Mouse (Mus musculus): ENCODE data around the gene Gfy.
"Not testable (repeated sequence)": the region's sequence is repeated elsewhere in the genome, so short reads cannot be mapped to it uniquely, and the experiment has no call there.

The Gfy gene

DNA sequence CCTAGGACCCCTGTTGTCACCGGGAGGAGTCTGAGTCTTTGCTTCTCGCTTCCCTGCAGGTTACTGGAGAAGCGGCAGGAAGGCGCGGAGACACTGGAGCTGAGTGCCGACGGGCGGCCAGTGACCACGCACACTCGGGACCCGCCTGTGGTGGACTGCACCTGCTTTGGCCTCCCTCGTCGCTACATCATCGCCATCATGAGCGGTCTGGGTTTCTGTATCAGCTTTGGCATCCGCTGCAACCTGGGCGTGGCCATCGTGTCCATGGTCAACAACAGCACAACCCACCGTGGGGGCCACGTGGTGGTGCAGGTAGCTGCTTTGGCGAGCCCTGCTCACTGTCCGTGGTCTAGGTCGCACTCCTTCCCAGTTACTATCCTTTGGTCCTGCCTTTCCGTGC, 10.7 kb downstream of the Gfy start:
- no peak for DNase-seq (ENCODE audit: extremely low read depth, low read depth, low spot score)

DNA sequence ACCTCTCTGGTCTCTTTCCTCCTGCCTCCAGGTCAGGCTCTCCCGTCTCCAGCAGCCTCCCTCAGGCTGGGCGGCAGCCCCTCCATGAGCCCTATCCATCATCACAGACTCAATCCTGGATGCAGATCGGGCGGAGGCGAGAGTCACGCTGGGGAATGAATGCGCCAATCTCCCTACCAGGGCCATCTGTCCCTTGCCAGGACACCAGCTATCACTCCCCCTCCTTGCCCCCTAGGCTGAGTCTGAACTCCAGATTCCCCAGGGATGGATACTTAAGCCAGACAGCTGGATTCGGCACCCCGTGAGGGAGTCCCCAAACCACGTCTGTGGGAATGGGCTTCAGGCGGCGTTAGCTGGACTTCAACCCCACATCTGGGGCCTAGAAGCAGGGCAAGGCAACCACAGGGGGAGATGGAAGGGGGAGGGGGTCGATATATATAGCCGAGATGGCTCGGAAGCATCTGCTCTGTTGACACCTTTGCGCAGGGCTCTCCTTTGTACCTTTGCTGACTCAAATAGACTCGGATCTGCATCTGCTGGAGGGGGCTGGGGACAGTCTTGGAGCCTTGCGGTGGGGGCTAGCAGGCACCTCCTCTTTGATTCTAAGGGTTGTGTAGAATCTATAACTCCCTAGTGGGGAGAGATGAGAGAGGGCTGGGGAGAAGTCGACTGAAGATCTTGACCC, 11.5 kb downstream of the Gfy start:
- DNase-seq (ENCODE audit: extremely low read depth, low read depth, low spot score): no peak

DNA sequence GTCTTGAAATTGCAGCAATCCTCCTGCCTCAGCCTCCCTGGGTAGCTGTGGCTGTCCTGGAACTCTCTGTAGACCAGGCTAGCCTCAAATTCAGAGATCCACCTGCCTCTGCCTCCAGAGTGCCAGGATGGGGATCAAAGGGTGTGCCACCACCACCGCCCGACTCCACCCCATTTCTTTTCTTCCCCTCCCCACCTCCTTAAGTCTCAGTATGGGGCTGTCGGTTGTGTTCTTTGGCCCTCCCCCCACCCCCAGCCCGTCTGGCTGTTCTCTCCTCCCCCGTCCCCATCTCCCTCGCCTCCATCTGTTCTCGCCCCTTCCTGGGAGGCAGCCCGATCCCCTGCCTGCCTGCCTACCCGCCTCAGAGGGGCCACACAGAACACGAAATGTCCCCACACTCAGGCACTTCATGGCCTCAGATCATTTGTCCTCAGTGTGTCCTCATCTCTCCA, 12.4 kb downstream of the Gfy start:
- no peak for DNase-seq (ENCODE audit: extremely low read depth, low read depth, low spot score)

DNA sequence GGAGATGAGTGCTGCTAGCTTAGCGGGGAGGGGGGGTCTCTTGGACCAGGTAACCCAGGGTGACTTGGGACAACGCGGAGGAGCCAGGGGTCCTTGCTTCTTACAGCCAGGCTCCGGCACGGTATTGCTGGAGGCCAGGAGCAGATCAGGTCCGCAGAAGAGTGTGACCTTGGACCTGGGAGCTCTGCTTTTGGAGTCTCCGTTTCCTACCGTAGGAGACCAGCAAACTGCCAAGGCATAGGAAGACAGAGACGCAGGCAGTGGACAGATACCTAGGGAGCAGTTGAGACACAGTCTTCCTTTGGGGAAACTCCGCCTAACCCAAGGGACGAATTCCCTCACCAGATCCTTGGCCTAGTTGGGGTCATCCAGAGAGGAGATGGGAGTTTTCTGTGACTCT, 13.7 kb downstream of the Gfy start:
- DNase-seq (ENCODE audit: extremely low read depth, low read depth, low spot score): no peak

DNA sequence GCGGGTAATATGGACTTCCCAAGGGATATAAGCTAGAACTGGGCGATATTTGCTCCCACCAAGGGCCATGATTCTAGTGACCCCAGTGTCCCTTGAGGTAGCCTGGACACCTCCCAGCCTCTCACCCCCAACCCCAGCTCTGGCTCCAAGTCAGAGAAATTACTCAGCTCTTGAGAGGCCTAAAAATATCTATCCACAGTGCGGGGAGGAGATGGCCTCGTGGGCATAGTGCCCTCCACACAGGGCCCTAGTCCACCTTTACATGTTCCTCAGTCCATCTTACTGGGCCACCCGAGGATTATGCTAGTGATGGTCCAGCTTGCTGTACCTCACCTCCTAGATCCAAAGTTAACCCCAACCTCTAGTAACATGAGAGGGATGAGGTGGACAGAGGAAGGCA, 14.5 kb downstream of the Gfy start:
- no peak for DNase-seq (ENCODE audit: extremely low read depth, low read depth, low spot score)

DNA sequence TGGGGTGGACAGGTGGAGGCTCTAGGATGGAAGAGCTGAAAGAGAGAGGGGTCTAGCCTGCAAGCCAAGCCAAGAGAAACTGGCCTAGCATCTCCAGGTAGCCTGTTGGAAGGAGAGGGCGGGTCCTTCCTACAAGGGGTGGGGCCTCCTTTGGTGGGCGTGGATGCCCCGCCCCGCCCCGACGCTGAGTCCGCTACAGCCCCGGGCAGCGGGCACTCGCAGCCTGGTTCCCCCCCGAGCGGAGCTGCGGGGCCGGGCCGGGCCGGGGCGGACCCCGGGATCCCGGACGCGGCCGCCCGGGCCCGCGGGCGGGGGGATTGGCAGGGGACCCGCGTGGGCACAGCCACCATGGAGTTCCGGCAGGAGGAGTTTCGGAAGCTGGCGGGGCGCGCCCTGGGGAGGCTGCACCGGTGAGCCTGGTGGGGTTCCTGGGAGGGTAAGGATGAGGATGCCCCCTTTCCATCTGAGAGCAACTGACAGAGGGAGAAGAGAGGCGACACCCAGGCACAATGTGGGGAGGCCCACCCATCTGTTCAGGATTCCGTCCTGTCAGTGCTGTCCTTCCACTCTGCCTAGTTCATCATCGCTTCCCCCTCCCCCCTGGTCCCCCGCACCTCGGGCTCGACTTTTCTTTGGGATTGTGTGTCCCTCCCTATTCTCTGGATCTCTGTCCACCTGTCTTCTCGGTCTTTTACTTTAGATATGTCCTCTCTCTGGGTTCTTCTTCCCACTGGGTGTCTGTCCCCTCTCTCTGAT, 15.5 kb downstream of the Gfy start, which contains the start of gene Slc17a7:
Gene Slc17a7 (plus strand): TSS at position 215 of the 756 bp plus-strand sequence.
- no peak for DNase-seq (ENCODE audit: extremely low read depth, low read depth, low spot score)

DNA sequence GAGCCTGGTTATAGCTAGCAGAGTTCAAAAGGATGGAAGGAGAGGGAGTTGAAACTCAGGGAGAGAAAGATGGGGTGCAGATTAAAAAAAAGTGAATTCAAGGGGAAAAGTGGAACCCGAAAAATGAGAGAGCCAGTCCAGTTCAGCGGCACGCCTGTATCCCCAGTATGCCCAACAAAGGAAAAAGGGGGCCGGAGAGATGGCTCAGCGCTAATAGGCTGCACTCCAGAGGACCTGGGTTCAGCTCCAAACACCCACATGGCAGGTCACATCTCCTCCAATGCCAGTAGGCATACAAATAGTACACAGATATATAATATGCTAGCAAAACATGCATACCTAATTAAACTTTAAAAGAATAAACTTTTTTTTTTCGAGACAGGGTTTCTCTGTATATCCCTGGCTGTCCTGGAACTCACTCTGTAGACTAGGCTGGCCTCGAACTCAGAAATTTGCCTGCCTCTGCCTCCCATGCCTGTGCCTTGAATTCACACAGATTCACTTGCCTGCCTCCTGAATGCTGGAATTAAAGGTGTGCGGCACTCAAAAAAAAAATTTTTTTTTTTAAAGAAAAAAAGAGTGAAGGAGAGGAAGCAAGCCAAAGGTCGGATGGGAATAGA, 16.3 kb downstream of the Gfy start:
- DNase-seq (ENCODE audit: extremely low read depth, low read depth, low spot score): no peak

DNA sequence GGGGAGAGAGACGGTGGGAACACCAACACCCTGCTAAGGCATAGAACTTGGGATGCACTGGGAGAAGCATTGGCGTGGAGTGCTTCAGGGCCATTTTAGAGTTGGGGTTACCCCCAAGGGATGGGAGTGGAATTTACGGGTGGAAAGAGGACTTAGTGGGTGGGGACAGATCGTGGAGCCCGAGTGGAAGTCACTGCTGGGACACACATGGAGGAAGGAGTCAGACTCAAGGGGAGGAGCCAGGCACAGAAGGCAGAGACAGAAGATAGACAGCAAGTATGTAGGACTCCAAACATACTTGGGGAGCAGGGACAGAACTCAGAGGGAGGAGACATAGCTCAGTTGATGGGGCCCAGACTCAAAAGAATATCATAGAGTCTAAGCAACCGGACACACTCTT, 16.8 kb downstream of the Gfy start:
- DNase-seq (ENCODE audit: extremely low read depth, low read depth, low spot score): no peak

DNA sequence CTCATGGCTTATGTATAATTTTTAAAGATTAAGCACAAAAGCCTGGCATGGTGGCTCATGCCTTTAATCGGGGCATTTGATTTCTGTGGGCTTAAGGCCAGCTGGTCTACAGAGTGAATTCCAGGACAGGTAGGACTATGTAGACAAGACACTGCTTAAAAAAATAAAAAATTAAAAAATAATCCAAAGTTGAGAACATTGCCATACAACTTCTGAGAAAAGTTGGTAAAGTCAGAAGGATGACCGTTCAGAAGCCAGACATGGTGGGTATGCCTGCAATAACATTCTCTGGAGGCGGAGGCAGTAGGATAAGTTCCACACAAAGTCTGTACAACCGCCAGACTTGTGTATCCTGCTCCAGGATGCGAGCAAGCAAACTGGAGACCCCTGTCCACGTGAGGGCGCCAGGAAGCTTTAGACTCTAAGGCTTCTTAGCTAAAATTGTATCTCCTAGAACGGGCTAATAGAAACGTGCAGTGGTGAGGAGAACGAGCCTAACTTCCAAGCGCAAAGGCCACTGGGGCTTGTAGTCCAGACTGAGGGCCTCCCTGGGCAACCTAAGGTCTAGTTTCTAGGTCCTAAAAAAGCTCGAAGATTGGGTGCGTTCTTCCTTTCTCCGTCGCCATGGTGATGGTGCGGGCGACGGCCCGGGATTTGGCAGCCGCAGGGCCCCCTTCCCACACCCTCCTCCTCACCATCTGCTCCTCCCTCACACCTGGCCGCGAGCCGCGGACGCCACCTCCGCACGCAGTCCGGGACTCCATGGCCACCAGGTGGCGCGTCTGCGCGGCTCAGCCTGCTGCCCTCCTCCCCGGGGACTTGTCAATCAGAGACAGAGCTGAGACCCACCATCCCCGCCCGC, 17.5 kb downstream of the Gfy start:
- DNase-seq (ENCODE audit: extremely low read depth, low read depth, low spot score): no peak

DNA sequence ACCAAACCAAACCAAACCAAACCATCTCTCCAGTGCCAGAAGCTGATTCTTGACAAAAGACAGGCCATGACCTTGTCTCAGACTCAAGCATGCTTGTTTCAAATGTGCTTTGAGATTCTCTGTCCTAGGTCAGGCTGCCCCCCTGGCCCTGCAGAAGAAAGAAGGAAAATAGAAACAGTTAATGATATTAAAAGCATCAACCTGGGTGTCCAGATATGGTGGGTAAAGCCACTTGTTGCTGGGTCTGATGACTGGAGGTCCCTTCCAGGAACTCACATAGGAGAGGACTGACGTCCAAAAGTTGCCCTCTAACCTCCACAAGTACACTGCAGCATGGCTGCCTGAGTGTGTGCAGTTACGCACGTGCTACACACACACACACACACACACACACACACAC, 18.5 kb downstream of the Gfy start:
- no peak for DNase-seq (ENCODE audit: extremely low read depth, low read depth, low spot score)

DNA sequence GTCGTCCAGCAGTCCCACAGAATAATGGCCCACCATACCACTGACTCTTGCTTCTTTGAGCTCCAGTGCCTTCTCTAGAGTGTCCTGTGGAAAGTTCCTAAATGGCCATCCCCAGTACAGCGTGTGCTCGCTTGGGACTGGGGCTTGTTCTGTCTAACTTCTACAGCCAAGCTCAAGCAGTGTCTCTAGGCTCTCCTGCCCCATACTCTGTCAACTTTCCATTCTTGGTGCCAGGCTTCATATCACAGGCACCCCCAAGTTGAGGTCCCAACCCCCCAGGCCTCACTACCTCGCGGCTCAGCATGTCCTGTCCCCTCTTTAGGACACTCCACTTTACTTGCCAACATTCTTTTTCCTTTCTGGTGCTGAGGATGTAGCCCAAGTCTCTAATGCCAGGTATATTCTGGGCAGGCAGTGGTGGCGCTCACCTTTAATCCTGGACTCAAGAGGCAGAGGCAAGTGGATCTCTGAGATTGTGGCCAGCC, 19.0 kb downstream of the Gfy start:
- no peak for DNase-seq (ENCODE audit: extremely low read depth, low read depth, low spot score)

DNA sequence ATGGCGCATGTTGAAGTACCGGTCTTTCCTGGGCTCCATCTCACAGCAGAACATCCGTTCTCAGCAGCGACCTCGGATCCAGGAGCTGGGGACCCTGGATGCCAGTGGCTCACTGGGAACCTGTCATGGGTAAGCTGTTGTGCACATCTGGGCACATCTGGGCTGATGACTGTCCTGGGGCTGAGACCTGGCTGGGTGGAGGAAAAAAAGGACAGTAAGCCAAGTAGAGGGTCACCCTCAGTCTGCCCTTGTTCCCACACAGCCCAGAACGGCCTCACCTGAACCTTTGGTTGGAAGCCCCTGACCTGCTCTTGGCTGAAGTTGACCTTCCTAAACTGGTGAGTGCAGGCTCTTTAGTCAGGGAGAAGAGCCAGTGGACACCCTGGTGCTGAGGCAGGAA, 20.4 kb downstream of the Gfy start:
- no peak for DNase-seq (ENCODE audit: extremely low read depth, low read depth, low spot score)

DNA sequence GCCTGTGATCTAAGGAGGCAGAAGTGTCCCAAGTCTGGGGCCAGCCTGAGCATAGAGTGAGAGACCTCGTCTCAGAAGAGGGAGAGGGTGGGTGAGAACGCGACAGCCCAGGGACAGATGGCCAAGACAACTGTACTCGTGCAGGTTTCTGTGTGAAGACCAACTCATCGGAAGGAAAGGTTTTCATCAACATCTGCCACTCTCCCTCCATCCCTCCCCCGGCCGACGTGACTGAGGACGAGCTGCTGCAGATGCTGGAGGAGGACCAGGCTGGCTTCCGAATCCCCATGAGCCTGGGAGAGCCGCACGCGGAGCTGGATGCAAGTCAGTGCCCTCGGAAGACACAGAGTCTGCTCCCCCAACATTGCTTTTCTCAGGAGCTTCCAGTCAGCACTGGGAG, 21.9 kb downstream of the Gfy start:
- DNase-seq (ENCODE audit: extremely low read depth, low read depth, low spot score): no peak

DNA sequence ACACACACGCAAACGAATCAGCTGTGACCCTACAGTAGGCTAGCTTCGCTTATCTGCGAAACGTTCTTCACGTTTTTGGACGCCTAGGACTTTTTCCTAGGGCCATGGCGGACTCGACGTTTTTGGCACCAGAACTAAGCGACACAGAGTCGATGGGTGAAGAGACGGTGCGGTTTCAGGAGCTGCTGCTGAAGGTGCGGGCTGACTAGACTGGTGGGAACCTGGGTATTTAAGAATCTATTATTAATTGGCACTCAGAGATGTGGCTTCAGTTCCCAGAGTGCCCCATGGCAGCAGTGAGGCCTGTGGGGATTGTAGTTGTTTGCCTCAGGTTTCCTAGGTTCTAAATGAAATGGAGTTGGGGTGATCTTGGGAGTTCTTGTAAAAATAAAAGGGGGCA, 23.2 kb downstream of the Gfy start:
- DNase-seq (ENCODE audit: extremely low read depth, low read depth, low spot score): no peak

DNA sequence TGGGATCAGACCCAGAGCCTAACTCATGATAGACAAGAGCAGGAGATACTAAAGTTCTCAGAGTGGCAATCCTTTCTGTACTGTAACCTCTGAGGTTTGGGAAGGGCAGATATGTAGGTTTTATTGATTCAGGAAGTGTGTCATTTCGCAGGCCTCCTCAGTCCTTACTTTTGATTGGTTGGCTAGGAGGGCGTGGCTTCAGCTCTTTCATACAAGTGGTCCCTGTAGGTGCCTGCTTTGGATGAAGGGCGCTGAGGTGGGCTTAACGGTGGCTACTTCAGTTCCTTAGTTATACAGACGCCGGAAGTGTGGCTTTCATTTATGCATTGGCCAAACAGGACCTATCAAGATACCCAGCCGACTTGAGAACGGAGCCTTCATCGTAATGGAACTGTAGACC, 23.8 kb downstream of the Gfy start:
- DNase-seq (ENCODE audit: extremely low read depth, low read depth, low spot score): no peak

DNA sequence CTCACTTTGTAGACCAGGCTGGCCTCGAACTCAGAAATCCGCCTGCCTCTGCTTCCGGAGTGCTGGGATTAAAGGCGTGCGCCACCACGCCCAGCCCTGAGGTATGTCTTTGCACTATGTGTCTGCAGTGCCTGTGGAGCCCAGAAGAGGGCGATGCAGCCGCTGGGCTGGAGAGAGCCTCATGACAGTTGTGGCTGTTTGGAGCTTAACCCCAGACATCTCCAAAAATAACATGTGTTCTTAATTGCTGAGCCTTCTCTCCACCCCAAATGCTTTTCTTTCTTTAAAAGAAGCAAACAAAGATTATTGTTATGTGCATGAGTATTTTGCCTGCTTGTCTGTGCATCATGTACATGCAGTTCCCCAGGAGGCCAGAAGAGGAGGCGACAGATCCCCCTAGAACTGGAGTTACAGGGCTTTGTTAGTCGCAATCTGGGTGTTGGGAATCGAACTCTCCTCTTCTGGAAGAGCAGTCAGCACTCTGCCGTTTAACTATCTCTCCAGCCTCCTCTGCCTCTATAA, 24.3 kb downstream of the Gfy start:
- DNase-seq (ENCODE audit: extremely low read depth, low read depth, low spot score): no peak

DNA sequence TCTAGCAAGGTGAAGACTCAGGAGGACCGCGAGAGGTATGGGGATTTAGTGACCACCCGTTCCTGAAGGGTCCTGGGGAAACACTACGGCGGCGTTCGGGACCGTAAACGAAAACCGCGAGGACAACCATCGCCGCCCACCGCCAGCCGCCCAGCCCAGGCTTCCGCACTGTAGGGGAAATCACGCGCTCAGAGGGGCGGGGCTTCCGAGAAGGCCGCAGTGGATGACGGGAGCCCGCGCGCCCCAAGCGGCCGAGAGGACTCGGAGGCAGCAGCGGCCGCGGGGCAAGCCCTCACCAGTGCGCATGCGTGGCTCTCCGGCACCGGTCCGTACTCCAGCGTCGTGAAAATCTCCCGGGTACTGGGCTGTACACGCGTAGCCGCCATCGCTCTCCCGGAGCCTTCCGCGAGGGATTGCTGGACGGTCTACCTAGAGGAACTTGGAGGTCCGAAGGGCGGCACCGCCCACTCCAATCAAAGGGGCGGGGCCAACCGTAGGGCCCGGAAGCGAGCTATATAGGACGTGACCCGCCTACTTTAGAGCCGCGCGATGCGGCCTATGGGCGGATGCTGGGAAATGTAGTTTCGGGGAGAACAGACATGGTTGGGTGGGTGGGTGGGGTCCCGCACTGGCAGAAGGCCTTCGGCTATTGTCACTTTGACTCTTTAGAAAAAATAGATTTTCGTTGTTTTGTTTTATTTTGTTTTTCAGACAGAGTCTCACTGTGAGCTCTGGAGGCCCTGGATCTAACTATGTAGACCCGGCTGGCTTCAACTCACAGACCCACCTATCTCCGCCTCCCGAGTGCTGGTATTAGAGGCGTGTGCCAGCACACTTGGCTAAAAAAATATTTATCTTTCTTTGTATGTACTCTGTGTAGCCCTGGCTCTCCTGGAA, 25.0 kb downstream of the Gfy start, which contains the start of the genes Pih1d1 and Aldh16a1:
Gene Pih1d1 (plus strand): TSS at position 208 of the 897 bp plus-strand sequence.
Gene Aldh16a1 (minus strand): TSS at position 489 of the 897 bp plus-strand sequence.
- peak; percentile 47 for DNase-seq (ENCODE audit: extremely low read depth, low read depth, low spot score)

DNA sequence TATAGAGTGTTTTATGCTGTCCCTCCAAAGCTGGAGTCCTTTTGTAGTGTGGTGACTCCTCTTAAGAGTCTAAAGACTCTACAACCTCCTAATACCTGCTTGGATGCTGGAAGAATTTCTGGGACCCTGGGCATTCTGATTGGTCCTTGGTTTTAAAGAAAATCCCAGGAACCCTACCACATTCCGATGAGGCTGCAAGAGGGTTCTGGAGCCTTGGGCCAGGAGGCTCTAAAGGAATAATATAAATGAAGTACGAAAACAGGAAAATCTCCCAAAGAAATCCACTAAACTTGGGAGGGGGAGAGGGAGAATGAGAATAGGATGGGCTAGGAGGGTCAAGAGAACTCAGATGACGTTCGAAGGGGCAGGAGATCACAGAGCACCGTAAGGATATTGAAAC, 25.8 kb downstream of the Gfy start:
- no peak for DNase-seq (ENCODE audit: extremely low read depth, low read depth, low spot score)

DNA sequence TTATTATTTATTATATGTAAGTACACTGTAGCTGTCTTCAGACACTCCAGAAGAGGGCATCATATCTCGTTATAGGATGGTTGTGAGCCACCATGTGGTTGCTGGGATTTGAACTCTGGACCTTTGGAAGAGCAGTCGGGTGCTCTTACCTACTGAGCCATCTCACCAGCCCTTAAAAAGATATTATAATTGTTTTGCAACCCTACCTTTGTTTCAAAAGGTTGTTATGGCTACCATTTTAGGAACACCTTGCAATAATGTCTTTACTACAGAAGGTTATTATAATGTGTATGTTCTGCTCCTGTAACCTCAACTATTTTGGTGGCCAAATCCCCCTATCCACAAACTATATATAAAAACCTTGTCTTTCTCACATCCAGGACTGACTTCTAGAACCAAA, 26.3 kb downstream of the Gfy start:
- DNase-seq (ENCODE audit: extremely low read depth, low read depth, low spot score): not testable (repeated sequence)

DNA sequence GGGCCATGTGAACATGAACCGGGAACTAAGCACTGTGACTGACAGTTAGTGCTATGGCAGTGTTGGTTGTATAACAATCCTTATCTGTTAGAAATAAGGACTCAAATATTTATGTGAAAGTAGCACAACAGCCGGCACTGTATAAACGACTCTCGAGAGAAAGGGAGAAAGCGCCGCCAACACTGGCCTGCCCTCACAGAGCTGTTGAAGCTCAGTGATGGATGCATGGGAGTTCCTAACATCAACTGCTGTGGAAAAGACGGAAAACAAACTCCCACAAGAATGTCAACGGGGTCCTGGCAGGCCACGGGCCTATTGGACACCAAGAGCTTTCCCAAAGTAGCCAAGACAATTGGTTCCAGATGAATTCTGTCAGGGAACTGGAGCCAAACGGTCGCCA, 28.1 kb downstream of the Gfy start:
- DNase-seq (ENCODE audit: extremely low read depth, low read depth, low spot score): no peak
